Mouse (Mus musculus) CH12.LX (cell line): Measurements from ENCODE around the gene Rnf32. TPM values are rescaled to one million over a fixed set of nuclear protein-coding genes. Genes with fewer than 3 reads are reported as not detected.

Experiments
- DNase-seq: peaks from one replicate; pipeline ENCODE4 v3.0.0-alpha.2; 2013; ENCODE audit errors: extremely low read depth
- H3K27ac ChIP-seq: 2 replicates; pipeline ENCODE4 v1.5.1; 2012; ENCODE audit warnings: low read depth, mild to moderate bottlenecking, control low read depth, moderate library complexity; ENCODE audit not compliant: insufficient read depth
- H3K27me3 ChIP-seq: replicated peaks from 2 replicates; pipeline ENCODE3; 2012; ENCODE audit warnings: inconsistent platforms
- H3K36me3 ChIP-seq, 2 experiments: replicated peaks in 1 of 2; 2 replicates each; pipeline versions ENCODE3 to v1.6.1; 2012; ENCODE audit warnings: inconsistent platforms in 1 of 2, low read length in 1 of 2, mild to moderate bottlenecking in 1 of 2, mixed read lengths in 1 of 2, moderate library complexity in 1 of 2; ENCODE audit not compliant: control insufficient read depth in 1 of 2, insufficient read depth in 1 of 2
- H3K4me1 ChIP-seq, 2 experiments: 2 replicates each; pipeline ENCODE4 v1.6.1; 2012; ENCODE audit warnings: inconsistent platforms in 1 of 2, moderate library complexity in 1 of 2; ENCODE audit not compliant: insufficient read depth in 2 of 2, control insufficient read depth in 1 of 2
- H3K4me2 ChIP-seq: 2 replicates; pipeline ENCODE4 v1.6.1; 2012; ENCODE audit warnings: low read depth, mild to moderate bottlenecking, control low read depth; ENCODE audit not compliant: poor library complexity, insufficient read depth, severe bottlenecking
- H3K4me3 ChIP-seq, 3 experiments: fragments of 150-350 bp in 1 of 3; sonication (generic) in 1 of 3; replicated peaks in 1 of 3; 2 replicates each; pipeline versions ENCODE3 to v1.5.1; 2011 to 2012; ENCODE audit warnings: low read depth in 2 of 3, low read length in 2 of 3, mild to moderate bottlenecking in 2 of 3, moderate library complexity in 2 of 3, control low read depth in 1 of 3, improper control_type of control experiment in 1 of 3, inconsistent platforms in 1 of 3, mixed read lengths in 1 of 3; ENCODE audit not compliant: poor library complexity in 1 of 3
- H3K79me2 ChIP-seq: replicated peaks from 2 replicates; pipeline ENCODE4 v1.6.1; 2012; ENCODE audit warnings: mild to moderate bottlenecking, moderate library complexity; ENCODE audit not compliant: control insufficient read depth, poor library complexity, insufficient read depth, severe bottlenecking; ENCODE audit errors: extremely low read depth
- H3K9ac ChIP-seq: 2 replicates; pipeline ENCODE4 v1.6.1; 2012; ENCODE audit warnings: low read depth, mild to moderate bottlenecking, control low read depth, moderate library complexity; ENCODE audit not compliant: insufficient read depth
- H3K9me3 ChIP-seq: replicated peaks from 2 replicates; pipeline ENCODE3; 2012; ENCODE audit warnings: low read length, inconsistent platforms, mixed read lengths
- BHLHE40 ChIP-seq: IDR thresholded peaks from 2 replicates; pipeline ENCODE4 v1.6.1; 2011; ENCODE audit warnings: mild to moderate bottlenecking, low read depth, low read length, improper control_type of control experiment
- ELF1 ChIP-seq: IDR thresholded peaks from 2 replicates; pipeline ENCODE4 v1.6.1; 2014; ENCODE audit warnings: low read depth, mild to moderate bottlenecking, inconsistent platforms, low read length, improper control_type of control experiment
- EP300 ChIP-seq: IDR thresholded peaks from 2 replicates; pipeline ENCODE4 v1.6.1; 2011; ENCODE audit warnings: low read length, improper control_type of control experiment
- ETS1 ChIP-seq: conservative IDR thresholded peaks from 2 replicates; pipeline ENCODE4 v1.6.1; 2012; ENCODE audit warnings: low read depth, mild to moderate bottlenecking, inconsistent platforms, low read length, improper control_type of control experiment, moderate library complexity
- NELFE ChIP-seq: IDR thresholded peaks from 2 replicates; pipeline ENCODE4 v1.6.1; 2011; ENCODE audit warnings: low read depth, low read length, improper control_type of control experiment
- NRF1 ChIP-seq: IDR thresholded peaks from 2 replicates; pipeline ENCODE4 v1.6.1; 2014; ENCODE audit warnings: low read depth, mild to moderate bottlenecking, inconsistent platforms, low read length, improper control_type of control experiment, moderate library complexity
- PAX5 ChIP-seq: IDR thresholded peaks from 2 replicates; pipeline ENCODE4 v1.6.1; 2012; ENCODE audit warnings: low read length, inconsistent platforms, mixed read lengths
- TBP ChIP-seq: conservative IDR thresholded peaks from 2 replicates; pipeline ENCODE4 v1.6.1; 2011; ENCODE audit warnings: low read depth, low read length, improper control_type of control experiment
- TCF12 ChIP-seq: IDR thresholded peaks from 2 replicates; pipeline ENCODE4 v1.6.1; 2014; ENCODE audit warnings: low read depth, mild to moderate bottlenecking, inconsistent platforms, low read length, improper control_type of control experiment
- USF1 ChIP-seq: IDR thresholded peaks from 2 replicates; pipeline ENCODE4 v1.6.1; 2014; ENCODE audit warnings: low read depth, mild to moderate bottlenecking, inconsistent platforms, low read length, improper control_type of control experiment
- USF2 ChIP-seq: conservative IDR thresholded peaks from 2 replicates; pipeline ENCODE4 v1.6.1; 2011; ENCODE audit warnings: low read depth, low read length, improper control_type of control experiment
- ZKSCAN1 ChIP-seq: IDR thresholded peaks from 2 replicates; pipeline ENCODE4 v1.6.1; 2012; ENCODE audit warnings: low read depth, inconsistent platforms, low read length, improper control_type of control experiment, borderline replicate concordance
- ZMIZ1 ChIP-seq: IDR thresholded peaks from 2 replicates; pipeline ENCODE4 v1.6.1; 2012; ENCODE audit warnings: low read depth, mild to moderate bottlenecking, inconsistent platforms, low read length, improper control_type of control experiment
- ZNF384 ChIP-seq: IDR thresholded peaks from 2 replicates; pipeline ENCODE4 v1.6.1; 2012; ENCODE audit warnings: low read depth, low read length, improper control_type of control experiment, inconsistent platforms
- dilution Hi-C: fragments of 300-500 bp; cut with MboI; formaldehyde crosslinking; loops from 2 replicates; pipeline ENCODE4 v1.14.3; 2020; ENCODE audit warnings: low sequenced_read_pairs; ENCODE audit not compliant: extremely low pct_unique_long_range_greater_than_20kb, extremely low pct_ligation_motif_present
- in situ Hi-C: fragments of 300-500 bp; cut with MboI; formaldehyde crosslinking; loops from 3 replicates; pipeline ENCODE4 v1.14.3; 2019; ENCODE audit warnings: low sequenced_read_pairs, low pct_ligation_motif_present, low pct_unique_long_range_greater_than_20kb, mixed read lengths
- polyA plus RNA-seq: library from polyadenylated mRNA; unstranded; fragments of >175 nt; gene quantifications from 2 replicates; pipeline ENCODE4 v1.2.1, GENCODE M21; 2012; ENCODE audit warnings: low read depth; ENCODE audit not compliant: insufficient read length
- total RNA-seq, 2 experiments: library from RNA; depleted of rRNA; stranded (reverse); fragments of 300-350 nt in 1 of 2; fragments of >200 nt in 1 of 2; gene quantifications; 2 replicates each; pipeline ENCODE4 v1.2.3; 2012 to 2014

Gene Rnf32
- total RNA-seq (2012; rRNA removed) (not detected in 2 replicates), total RNA-seq (2014; rRNA removed) (0.11 TPM in 1 of 2 replicates, not detected in the other), polyA plus RNA-seq (not detected in 2 replicates)

GRCm38 (mm10) chr5:29195570-29196263, at the start of gene Rnf32:
Rnf32 (plus strand) TSS chr5:29195992.
- H3K9ac ChIP-seq, result no peak within 1 kb of the TSS
- TF ChIP-seq ZMIZ1 (no peak), USF2 (no peak), TCF12 (no peak), EP300 (no peak), ETS1 (no peak), PAX5 (no peak), ZKSCAN1 (no peak)
- in situ Hi-C loops, result no loop called here

GRCm38 (mm10) chr5:29150146-29150545, 45.6 kb upstream of the Rnf32 start:
- Histone ChIP-seq H3K4me2 (no peak overlapping the region), H3K4me3 (no peak overlapping the region), H3K9ac (no peak overlapping the region), H3K79me2 (no peaks in the 10 kb centered on the region), H3K4me1 (peaks cover 4 to 5% of the 10 kb centered on the region in 2 experiments; a peak in 2 of 4 replicates), H3K27me3 (no peaks in the 10 kb centered on the region), H3K9me3 (no peaks in the 10 kb centered on the region), H3K36me3 (no peaks in the 10 kb centered on the region), H3K27ac (no peak overlapping the region)
- dilution Hi-C loops (no loop called here), in situ Hi-C loops (no loop called here)
- DNase-seq, result no peak
- no peak for TF ChIP-seq USF1
- TF ChIP-seq TBP, result no peak

More at GRCm38 (mm10) chr5:29195570-29196263, at the start of gene Rnf32:
- Histone ChIP-seq H3K79me2 (no peaks in the 10 kb centered on the region), H3K4me3 (no peak within 1 kb of the TSS), H3K4me1 (no peaks in the 10 kb centered on the region), H3K4me2 (no peak within 1 kb of the TSS), H3K27ac (no peak within 1 kb of the TSS), H3K9me3 (no peaks in the 10 kb centered on the region), H3K27me3 (no peaks in the 10 kb centered on the region), H3K36me3 (no peaks in the 10 kb centered on the region)
- DNase-seq, result no peak
- dilution Hi-C loops, result no loop called here

GRCm38 (mm10) chr5:29159849-29160248, 35.9 kb upstream of the Rnf32 start:
- Histone ChIP-seq H3K9me3 (no peaks in the 10 kb centered on the region), H3K4me3 (no peak overlapping the region), H3K9ac (no peak overlapping the region), H3K27me3 (no peaks in the 10 kb centered on the region), H3K27ac (no peak overlapping the region), H3K4me1 (peaks cover 0 to 3% of the 10 kb centered on the region in 2 experiments; a peak in 1 of 4 replicates), H3K4me2 (no peak overlapping the region), H3K79me2 (no peaks in the 10 kb centered on the region), H3K36me3 (no peaks in the 10 kb centered on the region)
- dilution Hi-C loops, result no loop called here
- no peak for DNase-seq
- TF ChIP-seq ELF1, result no peak
- TF ChIP-seq NELFE, result no peak
- TF ChIP-seq NRF1, result no peak
- no peak for TF ChIP-seq ZKSCAN1
- TF ChIP-seq USF2, result no peak
- TF ChIP-seq USF1, result no peak
- no peak for TF ChIP-seq ETS1
- no peak for TF ChIP-seq BHLHE40
- TF ChIP-seq ZNF384, result no peak
- in situ Hi-C loops, result no loop called here
